Mouse (Mus musculus): ENCODE measurements around the gene Spag9.
"Not testable (repeated sequence)": the region's sequence is repeated elsewhere in the genome, so short reads cannot be mapped to it uniquely, and the experiment has no call there.

DNA sequence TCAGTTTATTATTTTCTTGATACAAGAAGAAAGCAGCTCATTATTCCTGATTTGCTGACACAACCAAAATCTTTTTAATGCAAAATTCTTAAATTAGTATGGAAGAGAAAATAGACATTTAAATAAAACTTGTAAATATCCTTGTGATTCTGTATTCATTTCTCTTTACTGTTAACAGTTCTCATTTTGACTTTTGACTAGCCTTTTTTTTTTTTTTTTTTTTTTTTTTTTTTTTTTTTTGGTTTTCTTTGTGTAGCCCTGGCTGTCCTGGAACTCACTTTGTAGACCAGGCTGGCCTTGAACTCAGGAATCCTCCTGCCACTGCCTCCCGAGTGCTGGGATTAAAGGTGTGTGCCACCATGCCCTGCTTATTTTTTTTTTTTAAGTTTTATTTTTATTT is 46.4 kb downstream of the Spag9 start:
- TF ChIP-seq TCF12, ZMIZ1 (IDR thresholded peaks at IDR 0.05; ENCODE audit: low read depth, low read length): not testable (repeated sequence)

Data from CH12.LX (cell line).